Mouse (Mus musculus) bone marrow, adult 2 months (tissue): ENCODE measurements around the gene Nap1l2. TPM values are rescaled to one million over a fixed set of nuclear protein-coding genes. Genes with fewer than 3 reads are reported as not detected.

Experiments used
- H3K27ac ChIP-seq: fragments of 200-500 bp; 2 replicates; pipeline ENCODE4 v1.5.1; 2012; ENCODE audit warnings: low read depth, mild to moderate bottlenecking, control low read depth, inconsistent platforms, low read length; ENCODE audit not compliant: control insufficient read depth, poor library complexity, insufficient read depth
- H3K4me1 ChIP-seq: fragments of 200-500 bp; 2 replicates; pipeline ENCODE4 v1.6.1; 2011; ENCODE audit warnings: low read length; ENCODE audit not compliant: control insufficient read depth, insufficient read depth
- H3K4me3 ChIP-seq: fragments of 200-500 bp; replicated peaks from 2 replicates; pipeline ENCODE3; 2011; ENCODE audit warnings: mild to moderate bottlenecking, low read depth, low read length, control low read depth; ENCODE audit not compliant: control insufficient read depth
- CTCF ChIP-seq: fragments of 200-500 bp; IDR thresholded peaks from 2 replicates; pipeline ENCODE4 v1.5.1; 2011; ENCODE audit warnings: low read length, control low read depth; ENCODE audit not compliant: control insufficient read depth, insufficient read depth
- POLR2A ChIP-seq: fragments of 200-500 bp; IDR thresholded peaks from 2 replicates; pipeline ENCODE4 v1.6.1; 2011; ENCODE audit warnings: low read depth, mild to moderate bottlenecking, control low read depth, low read length, borderline replicate concordance; ENCODE audit not compliant: control insufficient read depth
- WGBS: fragments of 180-500 bp; shearing (Covaris S2); methylation state at CpG from one replicate; pipeline ENCODE4 v1.1.7; 2018; 5-methylcytosine and 5-hydroxymethylcytosine counted together
- polyA plus RNA-seq: library from polyadenylated mRNA; stranded (reverse); fragments of >200 nt; gene quantifications from 2 replicates; pipeline ENCODE4 v1.2.4, GENCODE M21; 2011; ENCODE audit warnings: low replicate concordance; ENCODE audit not compliant: missing spikeins, insufficient read depth, insufficient read length

The Nap1l2 gene
- polyA plus RNA-seq, 1 experiment = not detected

GRCm38 (mm10) chrX:103138549-103138948, 47.9 kb downstream of the Nap1l2 start:
- Histone ChIP-seq H3K27ac (no peak overlapping the region), H3K4me3 (no peak overlapping the region), H3K4me1 (no peaks in the 10 kb centered on the region)
- 70% methylated on average over 3 of the region's 3 CpGs for WGBS
- TF ChIP-seq POLR2A = no peak
- no peak for TF ChIP-seq CTCF

Other genes with a start within 250 kb of the Nap1l2 start
- gene Cdx4, start 134.8 kb upstream of the Nap1l2 start, polyA plus RNA-seq = not detected in 2 replicates
- 0.41 and 0.55 TPM in 2 replicates for gene Chic1, start 169.8 kb upstream of the Nap1l2 start, polyA plus RNA-seq
- gene Tsx, start 227.8 kb upstream of the Nap1l2 start, polyA plus RNA-seq = not detected in 2 replicates
- gene Gm26992, start 235.4 kb upstream of the Nap1l2 start, polyA plus RNA-seq = not detected in 2 replicates